Mouse (Mus musculus) kidney, adult 9 months (tissue): ENCODE measurements at regions not wholly inside any gene's neighbourhood (a gene's known extent, or its start where the extent isn't known, plus 50 kb on each side); places are given as distances from the start of the nearest gene placed in this dataset.

Source experiments
- DNase-seq: peaks from one replicate; pipeline ENCODE4 v3.0.0; 2022

- DNase-seq = no peak
These were observed 321.7 kb upstream of the Zmiz1 start for GRCm38 (mm10) chr14:25137312-25137711.

- no peak for DNase-seq
These were observed 320.5 kb upstream of the Zmiz1 start for GRCm38 (mm10) chr14:25138485-25138884.

GRCm38 (mm10) chr14:25141933-25142332 lies 317.1 kb upstream of the Zmiz1 start:
- peak; percentile 36 for DNase-seq

- no peak for DNase-seq
These were observed 315.9 kb upstream of the Zmiz1 start for GRCm38 (mm10) chr14:25143051-25143450.

GRCm38 (mm10) chr14:25147731-25148130 lies 311.3 kb upstream of the Zmiz1 start:
- DNase-seq = no peak

GRCm38 (mm10) chr14:25150968-25151367 lies 308.0 kb upstream of the Zmiz1 start:
- DNase-seq = no peak

- no peak for DNase-seq
These were observed 307.5 kb upstream of the Zmiz1 start for GRCm38 (mm10) chr14:25151485-25151884.

- DNase-seq = no peak
These were observed 305.4 kb upstream of the Zmiz1 start for GRCm38 (mm10) chr14:25153573-25153972.

GRCm38 (mm10) chr14:25154180-25154579 lies 304.8 kb upstream of the Zmiz1 start:
- no peak for DNase-seq

- no peak for DNase-seq
These were observed 303.8 kb upstream of the Zmiz1 start for GRCm38 (mm10) chr14:25155008-25155783.

- no peak for DNase-seq
These were observed 302.8 kb upstream of the Zmiz1 start for GRCm38 (mm10) chr14:25156171-25156570.

- no peak for DNase-seq
These were observed 297.2 kb upstream of the Zmiz1 start for GRCm38 (mm10) chr14:25161684-25162321.

GRCm38 (mm10) chr14:25166217-25166616 lies 292.8 kb upstream of the Zmiz1 start:
- no peak for DNase-seq

GRCm38 (mm10) chr14:25167604-25168003 lies 291.4 kb upstream of the Zmiz1 start:
- peak; percentile 41 for DNase-seq

GRCm38 (mm10) chr14:25168310-25168709 lies 290.7 kb upstream of the Zmiz1 start:
- DNase-seq = no peak

- no peak for DNase-seq
These were observed 285.7 kb upstream of the Zmiz1 start for GRCm38 (mm10) chr14:25173281-25173680.

GRCm38 (mm10) chr14:25173873-25174272 lies 285.1 kb upstream of the Zmiz1 start:
- DNase-seq = no peak

- DNase-seq = no peak
These were observed 284.6 kb upstream of the Zmiz1 start for GRCm38 (mm10) chr14:25174402-25174801.

- no peak for DNase-seq
These were observed 282.8 kb upstream of the Zmiz1 start for GRCm38 (mm10) chr14:25176206-25176605.

GRCm38 (mm10) chr14:25180126-25180525 lies 278.9 kb upstream of the Zmiz1 start:
- DNase-seq = no peak

- peak; percentile 90 for DNase-seq
These were observed 277.6 kb upstream of the Zmiz1 start for GRCm38 (mm10) chr14:25181406-25181805.

- no peak for DNase-seq
These were observed 274.9 kb upstream of the Zmiz1 start for GRCm38 (mm10) chr14:25184042-25184441.

GRCm38 (mm10) chr14:25184875-25185274 lies 274.1 kb upstream of the Zmiz1 start:
- DNase-seq = no peak

GRCm38 (mm10) chr14:25185556-25185958 lies 273.4 kb upstream of the Zmiz1 start:
- peak; percentile 49 for DNase-seq
